In the genomic region with DNA sequence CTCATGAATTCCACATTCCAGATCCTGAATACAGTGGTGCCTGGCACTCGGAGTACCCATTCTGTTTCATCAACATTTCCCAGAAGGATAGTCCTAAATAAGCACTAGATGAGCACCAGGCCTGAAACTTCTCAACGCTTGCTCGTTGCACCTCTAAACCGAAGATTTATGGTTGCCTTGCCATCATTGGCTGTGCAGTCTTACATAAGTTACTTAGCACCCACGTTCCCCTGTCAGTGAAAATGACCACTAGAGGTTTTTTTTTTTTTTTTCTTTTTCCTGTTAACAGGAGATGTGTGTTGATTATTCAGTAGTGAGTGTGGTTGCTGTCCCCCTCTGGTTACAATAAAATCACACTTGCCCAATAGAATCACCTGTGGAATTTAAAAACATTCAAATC, we compare ENCODE assay signal across 8 mouse cellular contexts. TPM values are rescaled to one million over a fixed set of nuclear protein-coding genes. Genes with fewer than 3 reads are reported as not detected.
A peak's percentile ranks its signal among the peaks of the same experiment; 100 is the strongest.
DNase-seq lines count a peak whose midpoint lies in the region; ATAC-seq and TF ChIP-seq lines count a peak whose summit lies in the region.

No protein-coding gene starts in this region.

- H3K36me3 ChIP-seq in lung, embryonic 16.5 days (ENCODE audit: control insufficient read depth, insufficient read depth, low read length), result no peaks in the 10 kb centered on the region
- H3K36me3 ChIP-seq in kidney, postnatal 0 days (ENCODE audit: insufficient read depth, low read length), result no peaks in the 10 kb centered on the region
- no peaks in the 10 kb centered on the region for H3K36me3 ChIP-seq in neural tube, embryonic 13.5 days

- DNase-seq in adrenal gland, adult (ENCODE audit: inconsistent age in 2 of 2, low spot score in 1 of 2), result peak; percentile 6 to 23
- DNase-seq in adrenal gland, adult 18-20 months (ENCODE audit: low spot score in 2 of 2), result no peak
- DNase-seq in lung, postnatal 4 days, result no peak
- DNase-seq in kidney, postnatal 0 days (ENCODE audit: low spot score), result peak; percentile 5
- no peak for DNase-seq in frontal cortex, postnatal 10 days (ENCODE audit: low spot score in 2 of 2)
- DNase-seq in gastrocnemius, postnatal 4 days (ENCODE audit: low spot score in 2 of 2), result no peak

- H3K4me2 ChIP-seq in lung, embryonic 16.5 days (ENCODE audit: low read depth, low read length), result peak overlapping the region; percentile 82
- H3K4me2 ChIP-seq in kidney, postnatal 0 days (ENCODE audit: low read length), result peak overlapping the region; percentile 87; the same call in 1 of the 2 replicates
- peak overlapping the region; percentile 66 for H3K4me2 ChIP-seq in neural tube, embryonic 13.5 days

- no peak for TF ChIP-seq CTCF in kidney, postnatal 0 days (IDR thresholded peaks at IDR 0.05; ENCODE audit: low read depth)

- H3K4me1 ChIP-seq in lung, embryonic 16.5 days (replicated peaks; ENCODE audit: control insufficient read depth, insufficient read depth, low read length), result peaks cover 7% of the 10 kb centered on the region; the same call in 1 of the 2 replicates
- no peaks in the 10 kb centered on the region; the same call in 1 of the 2 replicates for H3K4me1 ChIP-seq in kidney, postnatal 0 days (replicated peaks; ENCODE audit: insufficient read depth, low read length)
- peaks cover 18% of the 10 kb centered on the region for H3K4me1 ChIP-seq in neural tube, embryonic 13.5 days (replicated peaks)

- WGBS in lung, embryonic 16.5 days, result 64% methylated on average over 5 of the region's 5 CpGs
- 30% methylated on average over 5 of the region's 5 CpGs for WGBS in kidney, postnatal 0 days
- 29% methylated on average over 5 of the region's 5 CpGs for WGBS in neural tube, embryonic 13.5 days

- H3K9ac ChIP-seq in lung, embryonic 16.5 days (ENCODE audit: low read length), result peak overlapping the region; percentile 99; the same call in 1 of the 2 replicates
- no peak overlapping the region for H3K9ac ChIP-seq in kidney, postnatal 0 days (ENCODE audit: low read depth, low read length)
- H3K9ac ChIP-seq in neural tube, embryonic 13.5 days, result peak overlapping the region; percentile 91

- peak overlapping the region; percentile 77 for H3K4me3 ChIP-seq in lung, embryonic 16.5 days (ENCODE audit: low read length)
- H3K4me3 ChIP-seq in kidney, postnatal 0 days (replicated peaks; ENCODE audit: low read depth, low read length), result no peak overlapping the region
- H3K4me3 ChIP-seq in neural tube, embryonic 13.5 days, result peak overlapping the region; percentile 53; the same call in 1 of the 2 replicates

- no peaks in the 10 kb centered on the region for H3K27me3 ChIP-seq in lung, embryonic 16.5 days (ENCODE audit: control insufficient read depth, insufficient read depth, low read depth, low read length)
- no peaks in the 10 kb centered on the region for H3K27me3 ChIP-seq in kidney, postnatal 0 days (ENCODE audit: insufficient read depth, low read length)
- no peaks in the 10 kb centered on the region for H3K27me3 ChIP-seq in neural tube, embryonic 13.5 days

- no peak for ATAC-seq in lung, embryonic 16.5 days (ENCODE audit: low read depth)
- ATAC-seq in kidney, postnatal 0 days (replicated peaks; ENCODE audit: low FRiP score, low read depth), result no peak
- no peak for ATAC-seq in neural tube, embryonic 13.5 days (ENCODE audit: low read depth)

- no peaks in the 10 kb centered on the region for H3K9me3 ChIP-seq in lung, embryonic 16.5 days (ENCODE audit: control insufficient read depth, low read length)
- no peaks in the 10 kb centered on the region for H3K9me3 ChIP-seq in kidney, postnatal 0 days (replicated peaks; ENCODE audit: low read length)
- no peaks in the 10 kb centered on the region for H3K9me3 ChIP-seq in neural tube, embryonic 13.5 days

- peak overlapping the region; percentile 97 for H3K27ac ChIP-seq in lung, embryonic 16.5 days (ENCODE audit: low read length)
- peak overlapping the region; percentile 98; the same call in 1 of the 2 replicates for H3K27ac ChIP-seq in kidney, postnatal 0 days
- peak overlapping the region; percentile 96 for H3K27ac ChIP-seq in neural tube, embryonic 13.5 days (replicated peaks)

RNA-seq across cellular contexts. Expression of a gene that starts 0.4 kb away (rescaled TPM):
- 1 to 10 TPM; 5.9 to 6.8 TPM for total RNA-seq in adrenal gland, adult 18-20 months (2021)
- 12.4 and 15.4 TPM in 2 replicates for polyA plus RNA-seq in lung, embryonic 16.5 days (2015; fragmentation: Nextera tagmentation; extraction: Ambion mirVana)
- 21.4 and 21.7 TPM in 2 replicates for polyA plus RNA-seq in kidney, postnatal 0 days (2015; fragmentation: Nextera tagmentation; extraction: Ambion mirVana)
- polyA plus RNA-seq in neural tube, embryonic 13.5 days (2015; fragmentation: Nextera tagmentation; extraction: Ambion mirVana), result 13.1 and 17.9 TPM in 2 replicates
- total RNA-seq in gastrocnemius, postnatal 4 days (2021), result 1 to 10 TPM; 8.4 to 8.7 TPM

RNA-seq across cellular contexts. Expression of a gene that starts 1.2 kb away (rescaled TPM):
- 1 to 10 TPM in 1 of 2 experiments, under 1 TPM in 1; 0.99 to 1.9 TPM for total RNA-seq in adrenal gland, adult 18-20 months (2021)
- polyA plus RNA-seq in lung, embryonic 16.5 days (2015; fragmentation: Nextera tagmentation; extraction: Ambion mirVana), result 1.2 and 1.7 TPM in 2 replicates
- polyA plus RNA-seq in kidney, postnatal 0 days (2015; fragmentation: Nextera tagmentation; extraction: Ambion mirVana), result 5.1 and 6.1 TPM in 2 replicates
- polyA plus RNA-seq in neural tube, embryonic 13.5 days (2015; fragmentation: Nextera tagmentation; extraction: Ambion mirVana), result 1.1 and 1.2 TPM in 2 replicates
- 1 to 10 TPM; 1.8 to 2.2 TPM for total RNA-seq in gastrocnemius, postnatal 4 days (2021)

Comparison
In these comparisons a context has a peak if more than half of its experiments do, and no peak if none do; other contexts are left out.
1. DNase-seq: peak in adrenal gland, adult (2 of 2) and kidney, postnatal 0 days (single experiment); none in adrenal gland, adult 18-20 months (0 of 2), lung, postnatal 4 days (0 of 2), frontal cortex, postnatal 10 days (0 of 2) and gastrocnemius, postnatal 4 days (0 of 2).
2. Peak in every context shown above with its lines, with median percentiles within 50 percentile points of each other: H3K27ac ChIP-seq and H3K4me2 ChIP-seq.